Mouse (Mus musculus) stomach, postnatal 0 days (tissue): ENCODE measurements around the gene Nxnl2. TPM values are rescaled to one million over a fixed set of nuclear protein-coding genes. Genes with fewer than 3 reads are reported as not detected.
A peak's percentile ranks its signal among the peaks of the same experiment; 100 is the strongest.

Experiments
- ATAC-seq: fragments of 200-750 bp; cut with Nextera tagmentation; 2 replicates; pipeline ENCODE4 v1.8.0; 2017; ENCODE audit not compliant: low FRiP score, low TSS enrichment
- DNase-seq: peaks from one replicate; pipeline ENCODE4 v3.0.0-alpha.2; 2016; ENCODE audit warnings: low spot score
- H3K27ac ChIP-seq: fragments of 300-500 bp; sonication (generic); replicated peaks from 2 replicates; pipeline ENCODE4 v1.5.1; 2014; ENCODE audit warnings: mild to moderate bottlenecking, control low read depth
- H3K27me3 ChIP-seq: fragments of 300-500 bp; sonication (generic); 2 replicates; pipeline ENCODE4 v1.6.1; 2014; ENCODE audit warnings: low read length; ENCODE audit not compliant: control insufficient read depth, insufficient read depth
- H3K36me3 ChIP-seq: fragments of 300-500 bp; sonication (generic); 2 replicates; pipeline ENCODE4 v1.6.1; 2014; ENCODE audit warnings: low read length, mixed read lengths; ENCODE audit not compliant: control insufficient read depth, insufficient read depth
- H3K4me1 ChIP-seq: fragments of 300-500 bp; sonication (generic); replicated peaks from 2 replicates; pipeline ENCODE4 v1.6.1; 2014; ENCODE audit warnings: antibody characterized with exemption; ENCODE audit not compliant: control insufficient read depth, insufficient read depth
- H3K4me2 ChIP-seq: fragments of 300-500 bp; sonication (generic); replicated peaks from 2 replicates; pipeline ENCODE4 v1.6.1; 2014; ENCODE audit warnings: low read depth, mild to moderate bottlenecking, control low read depth, moderate library complexity
- H3K4me3 ChIP-seq: fragments of 300-500 bp; sonication (generic); 2 replicates; pipeline ENCODE4 v1.5.1; 2014; ENCODE audit warnings: low read depth, low read length, control low read depth
- H3K9ac ChIP-seq: fragments of 300-500 bp; sonication (generic); 2 replicates; pipeline ENCODE4 v1.6.1; 2014; ENCODE audit warnings: mild to moderate bottlenecking, low read length, control low read depth, mixed read lengths
- H3K9me3 ChIP-seq: fragments of 300-500 bp; sonication (generic); 2 replicates; pipeline ENCODE4 v1.6.1; 2016; ENCODE audit warnings: low read length; ENCODE audit not compliant: control insufficient read depth
- CTCF ChIP-seq: IDR thresholded peaks from 2 replicates; pipeline ENCODE4 v1.5.1; 2016; ENCODE audit warnings: antibody characterized with exemption, low read depth, mild to moderate bottlenecking, moderate library complexity
- EP300 ChIP-seq: optimal IDR thresholded peaks from 2 replicates; pipeline ENCODE3; 2016; ENCODE audit warnings: antibody characterized with exemption
- WGBS: fragments of 180-500 bp; shearing (Covaris S2); extraction: QIAGEN DNeasy Blood & Tissue Kit; methylation state at CpG from one replicate; pipeline ENCODE4 v1.1.7; 2014; 5-methylcytosine and 5-hydroxymethylcytosine counted together
- polyA plus RNA-seq: library from polyadenylated mRNA; unstranded; fragments of >200 nt; fragmentation: Nextera tagmentation; extraction: Ambion mirVana; gene quantifications from 2 replicates; pipeline ENCODE4 v1.2.1, GENCODE M21; 2015

Gene Nxnl2
- polyA plus RNA-seq = 4.3 and 4.6 TPM in 2 replicates

- under 1% methylated on average over 59 of the region's 64 CpGs for WGBS
- peak within 1 kb of the TSS; percentile 51 for H3K4me3 ChIP-seq
These were observed at the start of gene Nxnl2 for GRCm38 (mm10) chr13:51170691-51171680. TSS of gene Nxnl2 (plus strand) at chr13:51171022.

GRCm38 (mm10) chr13:51121966-51122365, 48.9 kb upstream of the Nxnl2 start:
- WGBS = 44% methylated on average over 1 of the region's 1 CpGs

More at GRCm38 (mm10) chr13:51170691-51171680, at the start of gene Nxnl2:
- H3K27ac ChIP-seq = no peak within 1 kb of the TSS
- peak within 1 kb of the TSS; percentile 51 for H3K9ac ChIP-seq
- H3K4me1 ChIP-seq = no peaks in the 10 kb centered on the region
- DNase-seq (peak; percentile 75), ATAC-seq (peak; percentile 81)
- no peaks in the 10 kb centered on the region; the same call in 1 of the 2 replicates for H3K27me3 ChIP-seq
- no peaks in the 10 kb centered on the region for H3K36me3 ChIP-seq
- H3K9me3 ChIP-seq = no peaks in the 10 kb centered on the region
- peak within 1 kb of the TSS; percentile 82 for H3K4me2 ChIP-seq
- peak; percentile 68 for TF ChIP-seq CTCF
- TF ChIP-seq EP300 = no peak

GRCm38 (mm10) chr13:51122771-51123170, 48.1 kb upstream of the Nxnl2 start:
- Histone ChIP-seq H3K27ac (no peak overlapping the region), H3K4me1 (0 out of 2 replicates have a peak, but pooled peaks cover 4% of the 10 kb centered on the region), H3K9me3 (no peaks in the 10 kb centered on the region), H3K9ac (no peak overlapping the region), H3K36me3 (no peaks in the 10 kb centered on the region), H3K4me3 (no peak overlapping the region), H3K27me3 (no peaks in the 10 kb centered on the region), H3K4me2 (no peak overlapping the region)
- DNase-seq = no peak
- TF ChIP-seq CTCF = no peak
- no peak for TF ChIP-seq EP300
- ATAC-seq = no peak
- WGBS = 75% methylated on average over 8 of the region's 8 CpGs

More at GRCm38 (mm10) chr13:51121966-51122365, 48.9 kb upstream of the Nxnl2 start:
- Histone ChIP-seq H3K9ac (no peak overlapping the region), H3K36me3 (no peaks in the 10 kb centered on the region), H3K4me3 (no peak overlapping the region), H3K27me3 (no peaks in the 10 kb centered on the region), H3K27ac (no peak overlapping the region), H3K4me1 (0 out of 2 replicates have a peak, but pooled peaks cover 4% of the 10 kb centered on the region), H3K4me2 (no peak overlapping the region), H3K9me3 (no peaks in the 10 kb centered on the region)
- TF ChIP-seq EP300 (no peak), CTCF (no peak)
- no peak for DNase-seq
- no peak for ATAC-seq

GRCm38 (mm10) chr13:51125357-51125756, 45.5 kb upstream of the Nxnl2 start:
- H3K4me2 ChIP-seq = no peak overlapping the region
- H3K36me3 ChIP-seq = no peaks in the 10 kb centered on the region; the same call in 1 of the 2 replicates
- no peak for ATAC-seq
- DNase-seq = no peak
- no peaks in the 10 kb centered on the region for H3K9me3 ChIP-seq
- no peak overlapping the region for H3K4me3 ChIP-seq
- H3K27ac ChIP-seq = no peak overlapping the region
- 59% methylated on average over 8 of the region's 8 CpGs for WGBS
- H3K9ac ChIP-seq = no peak overlapping the region
- H3K27me3 ChIP-seq = no peaks in the 10 kb centered on the region
- TF ChIP-seq EP300 = no peak
- TF ChIP-seq CTCF = no peak
- 0 out of 2 replicates have a peak, but pooled peaks cover 2% of the 10 kb centered on the region for H3K4me1 ChIP-seq

- H3K4me1 ChIP-seq = no peaks in the 10 kb centered on the region
- no peak for ATAC-seq
- no peak overlapping the region for H3K9ac ChIP-seq
- no peak overlapping the region for H3K4me3 ChIP-seq
- WGBS = 66% methylated on average over 2 of the region's 2 CpGs
- H3K27ac ChIP-seq = no peak overlapping the region
- no peak for DNase-seq
- TF ChIP-seq CTCF (no peak), EP300 (no peak)
- H3K4me2 ChIP-seq = no peak overlapping the region
- no peaks in the 10 kb centered on the region for H3K9me3 ChIP-seq
- no peaks in the 10 kb centered on the region; the same call in 1 of the 2 replicates for H3K36me3 ChIP-seq
- H3K27me3 ChIP-seq = no peaks in the 10 kb centered on the region
These were observed 42.9 kb upstream of the Nxnl2 start for GRCm38 (mm10) chr13:51127906-51128305.
